In genomic region chr9:120751686-120752484, GRCm38 (mm10) we compare ENCODE assay signal across 15 mouse cellular contexts.
DNase-seq lines count a peak whose midpoint lies in the region; ATAC-seq and TF ChIP-seq lines count a peak whose summit lies in the region.
"Had no signal": no experiment of that assay in that cellular context is flagged by ENCODE, and none has a peak within 500 bp of the region (broad histone marks: within the 10 kb centered on the region; RNA-seq: fewer than 3 reads in every experiment).

No protein-coding gene starts in this region.

- H3K27me3 ChIP-seq in hindbrain, embryonic 12.5 days, result no peaks in the 10 kb centered on the region
- no peaks in the 10 kb centered on the region for H3K27me3 ChIP-seq in hindbrain, embryonic 10.5 days (ENCODE audit: insufficient read depth, poor library complexity, severe bottlenecking)
- no peaks in the 10 kb centered on the region for H3K27me3 ChIP-seq in liver, postnatal 0 days (ENCODE audit: insufficient read depth, low read length)
- H3K27me3 ChIP-seq in liver, embryonic 12.5 days (replicated peaks), result no peaks in the 10 kb centered on the region
- H3K27me3 ChIP-seq in forebrain, embryonic 14.5 days (replicated peaks; ENCODE audit: control insufficient read depth, insufficient read depth, low read length), result no peaks in the 10 kb centered on the region
- H3K27me3 ChIP-seq in midbrain, embryonic 16.5 days (ENCODE audit: control insufficient read depth, insufficient read depth, low read depth, low read length), result no peaks in the 10 kb centered on the region
- H3K27me3 ChIP-seq: heart, embryonic 13.5 days; limb, embryonic 13.5 days had no signal

- no peak overlapping the region for H3K9ac ChIP-seq in hindbrain, embryonic 12.5 days
- no peak overlapping the region for H3K9ac ChIP-seq in liver, postnatal 0 days (replicated peaks)
- no peak overlapping the region for H3K9ac ChIP-seq in liver, embryonic 12.5 days
- H3K9ac ChIP-seq in forebrain, embryonic 14.5 days (ENCODE audit: low read length), result no peak overlapping the region
- no peak overlapping the region for H3K9ac ChIP-seq in midbrain, embryonic 16.5 days (ENCODE audit: low read depth, low read length)
- H3K9ac ChIP-seq: heart, embryonic 13.5 days; limb, embryonic 13.5 days; lung, embryonic 14.5 days had no signal

- peak; percentile 76; the same call in 1 of the 2 replicates for ATAC-seq in hindbrain, embryonic 12.5 days (ENCODE audit: low FRiP score)
- 0 out of 2 replicates have a peak, but pooled peaks have one; percentile 33 for ATAC-seq in liver, postnatal 0 days
- ATAC-seq in liver, embryonic 12.5 days, result no peak
- ATAC-seq in forebrain, embryonic 14.5 days, result peak; percentile 90
- ATAC-seq in midbrain, embryonic 16.5 days, result peak; percentile 25; the same call in 1 of the 2 replicates

- no peak for TF ChIP-seq CTCF in liver, postnatal 0 days (IDR thresholded peaks at IDR 0.05; ENCODE audit: low read depth)

- no peak overlapping the region for H3K27ac ChIP-seq in hindbrain, embryonic 12.5 days
- H3K27ac ChIP-seq in hindbrain, embryonic 10.5 days, result no peak overlapping the region
- H3K27ac ChIP-seq in liver, postnatal 0 days (ENCODE audit: low read depth), result no peak overlapping the region
- no peak overlapping the region for H3K27ac ChIP-seq in liver, embryonic 12.5 days
- H3K27ac ChIP-seq in forebrain, embryonic 14.5 days (ENCODE audit: low read depth, low read length), result no peak overlapping the region
- H3K27ac ChIP-seq in midbrain, embryonic 16.5 days (ENCODE audit: low read length), result no peak overlapping the region
- H3K27ac ChIP-seq: heart, embryonic 13.5 days; layer of hippocampus, adult 2 months; limb, embryonic 13.5 days had no signal

- DNase-seq in hindbrain, embryonic 10.5 days (ENCODE audit: low spot score), result no peak
- no peak for DNase-seq in liver, postnatal 0 days
- DNase-seq in forebrain, embryonic 14.5 days (ENCODE audit: low spot score), result peak; percentile 78
- DNase-seq in testis, postnatal 14 days (ENCODE audit: low spot score), result no peak
- no peak for DNase-seq in thymus, postnatal 36 days
- DNase-seq: adrenal gland, postnatal 25 days; gastrocnemius, postnatal 14 days; lung, embryonic 14.5 days had no signal

- H3K36me3 ChIP-seq in hindbrain, embryonic 12.5 days, result no peaks in the 10 kb centered on the region
- H3K36me3 ChIP-seq in hindbrain, embryonic 10.5 days, result no peaks in the 10 kb centered on the region
- H3K36me3 ChIP-seq in liver, postnatal 0 days (replicated peaks; ENCODE audit: insufficient read depth, low read length), result no peaks in the 10 kb centered on the region
- no peaks in the 10 kb centered on the region for H3K36me3 ChIP-seq in liver, embryonic 12.5 days
- no peaks in the 10 kb centered on the region for H3K36me3 ChIP-seq in forebrain, embryonic 14.5 days (ENCODE audit: control insufficient read depth, insufficient read depth, low read length)
- no peaks in the 10 kb centered on the region for H3K36me3 ChIP-seq in midbrain, embryonic 16.5 days (ENCODE audit: control insufficient read depth, insufficient read depth, low read length)
- H3K36me3 ChIP-seq: heart, embryonic 13.5 days; limb, embryonic 13.5 days had no signal

- no peak for TF ChIP-seq EP300 in liver, postnatal 0 days (IDR thresholded peaks at IDR 0.05; ENCODE audit: low read depth)

- H3K4me3 ChIP-seq in hindbrain, embryonic 12.5 days, result no peak overlapping the region
- no peak overlapping the region for H3K4me3 ChIP-seq in hindbrain, embryonic 10.5 days
- H3K4me3 ChIP-seq in liver, postnatal 0 days (ENCODE audit: low read depth, low read length), result no peak overlapping the region
- H3K4me3 ChIP-seq in liver, embryonic 12.5 days, result no peak overlapping the region
- H3K4me3 ChIP-seq in forebrain, embryonic 14.5 days (ENCODE audit: low read depth, low read length), result no peak overlapping the region
- H3K4me3 ChIP-seq in midbrain, embryonic 16.5 days (ENCODE audit: low read depth, low read length), result no peak overlapping the region
- H3K4me3 ChIP-seq: heart, embryonic 13.5 days; layer of hippocampus, adult 2 months; limb, embryonic 13.5 days; megakaryocyte, embryonic 14.5 days had no signal

- H3K4me1 ChIP-seq in hindbrain, embryonic 12.5 days, result peaks cover 8% of the 10 kb centered on the region
- H3K4me1 ChIP-seq in hindbrain, embryonic 10.5 days (replicated peaks), result peaks cover 9% of the 10 kb centered on the region; the same call in 1 of the 2 replicates
- no peaks in the 10 kb centered on the region for H3K4me1 ChIP-seq in liver, postnatal 0 days (ENCODE audit: insufficient read depth)
- no peaks in the 10 kb centered on the region for H3K4me1 ChIP-seq in liver, embryonic 12.5 days
- peaks cover 4% of the 10 kb centered on the region; the same call in 1 of the 2 replicates for H3K4me1 ChIP-seq in forebrain, embryonic 14.5 days (ENCODE audit: control insufficient read depth, insufficient read depth, low read length)
- 0 out of 2 replicates have a peak, but pooled peaks cover 4% of the 10 kb centered on the region for H3K4me1 ChIP-seq in midbrain, embryonic 16.5 days (ENCODE audit: control insufficient read depth, insufficient read depth, low read length)
- H3K4me1 ChIP-seq: limb, embryonic 13.5 days; megakaryocyte, embryonic 14.5 days had no signal

- no peak overlapping the region for H3K4me2 ChIP-seq in hindbrain, embryonic 12.5 days (replicated peaks)
- no peak overlapping the region for H3K4me2 ChIP-seq in liver, postnatal 0 days (ENCODE audit: low read depth, low read length)
- no peak overlapping the region for H3K4me2 ChIP-seq in liver, embryonic 12.5 days
- no peak overlapping the region for H3K4me2 ChIP-seq in forebrain, embryonic 14.5 days (ENCODE audit: low read length)
- H3K4me2 ChIP-seq in midbrain, embryonic 16.5 days (ENCODE audit: low read length), result no peak overlapping the region
- H3K4me2 ChIP-seq: heart, embryonic 13.5 days; limb, embryonic 13.5 days; lung, embryonic 14.5 days had no signal

- H3K9me3 ChIP-seq in hindbrain, embryonic 12.5 days (replicated peaks), result no peaks in the 10 kb centered on the region
- peaks cover 5% of the 10 kb centered on the region; the same call in 1 of the 2 replicates for H3K9me3 ChIP-seq in hindbrain, embryonic 10.5 days
- no peaks in the 10 kb centered on the region for H3K9me3 ChIP-seq in liver, postnatal 0 days (ENCODE audit: low read length)
- H3K9me3 ChIP-seq in liver, embryonic 12.5 days (replicated peaks), result no peaks in the 10 kb centered on the region
- no peaks in the 10 kb centered on the region for H3K9me3 ChIP-seq in forebrain, embryonic 14.5 days (replicated peaks; ENCODE audit: control insufficient read depth, low read length)
- no peaks in the 10 kb centered on the region for H3K9me3 ChIP-seq in midbrain, embryonic 16.5 days (replicated peaks; ENCODE audit: control insufficient read depth, low read length, poor library complexity, severe bottlenecking)
- H3K9me3 ChIP-seq: limb, embryonic 13.5 days had no signal

- WGBS in hindbrain, embryonic 12.5 days, result 82% methylated on average over 5 of the region's 5 CpGs
- 86% methylated on average over 5 of the region's 5 CpGs for WGBS in hindbrain, embryonic 10.5 days
- 85% methylated on average over 5 of the region's 5 CpGs for WGBS in liver, postnatal 0 days (ENCODE audit: insufficient replicate concordance)
- WGBS in liver, embryonic 12.5 days (ENCODE audit: insufficient replicate concordance), result 75% methylated on average over 5 of the region's 5 CpGs
- 71% methylated on average over 5 of the region's 5 CpGs for WGBS in forebrain, embryonic 14.5 days
- WGBS in midbrain, embryonic 16.5 days, result 66% methylated on average over 5 of the region's 5 CpGs
